Mouse (Mus musculus) heart, adult 11 months (tissue): Measurements from ENCODE around the gene Cyyr1.

ENCODE experiments used
- DNase-seq: peaks from one replicate; pipeline ENCODE4 v3.0.0; 2022

The Cyyr1 gene

GRCm38 (mm10) chr16:85455043-85455442 lies 98.2 kb downstream of the Cyyr1 start:
- DNase-seq, result peak; percentile 13

GRCm38 (mm10) chr16:85446306-85446705 lies 106.9 kb downstream of the Cyyr1 start:
- peak; percentile 36 for DNase-seq

DNA sequence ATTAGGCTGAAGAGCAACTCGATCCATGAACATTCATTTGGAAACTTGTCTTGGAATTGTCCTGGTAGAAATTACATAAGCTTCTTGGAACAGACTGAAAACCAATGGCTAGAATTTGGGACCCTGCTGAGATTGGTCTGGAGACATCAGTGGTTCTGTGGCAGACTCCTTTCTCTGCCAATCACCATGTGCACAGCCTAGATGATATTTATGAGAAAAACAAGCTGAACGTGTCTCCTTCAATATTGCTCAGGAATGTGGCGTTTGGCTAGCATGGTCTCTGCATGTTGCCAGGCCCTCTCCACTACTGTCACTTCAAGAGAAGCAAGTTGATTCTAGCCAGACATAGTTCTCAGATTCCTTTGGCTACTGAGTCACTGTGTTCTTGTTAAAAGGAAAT lies 107.4 kb downstream of the Cyyr1 start:
- DNase-seq, result peak; percentile 87

DNA sequence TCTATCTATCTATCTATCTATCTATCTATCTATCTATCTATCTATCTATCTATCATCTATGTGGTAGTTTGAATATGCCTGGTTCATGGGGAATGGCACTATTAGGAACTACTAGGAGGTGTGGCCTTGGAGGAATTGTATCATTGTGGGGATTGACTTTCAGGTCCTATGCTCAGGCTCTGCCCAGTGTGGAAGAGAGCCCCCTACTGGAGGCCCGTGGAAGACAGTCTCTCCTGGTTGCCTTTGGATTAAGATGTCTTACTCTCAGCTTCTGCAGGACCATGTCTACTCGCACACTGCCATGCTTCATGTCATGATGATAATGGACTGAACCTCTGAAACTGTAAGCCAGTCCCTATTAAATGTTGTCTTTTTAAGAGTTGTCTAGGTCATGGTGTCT lies 117.8 kb downstream of the Cyyr1 start:
- DNase-seq, result peak; percentile 82

- DNase-seq, result no peak
Measured at GRCm38 (mm10) chr16:85429173-85429572, 124.0 kb downstream of the Cyyr1 start.

DNA sequence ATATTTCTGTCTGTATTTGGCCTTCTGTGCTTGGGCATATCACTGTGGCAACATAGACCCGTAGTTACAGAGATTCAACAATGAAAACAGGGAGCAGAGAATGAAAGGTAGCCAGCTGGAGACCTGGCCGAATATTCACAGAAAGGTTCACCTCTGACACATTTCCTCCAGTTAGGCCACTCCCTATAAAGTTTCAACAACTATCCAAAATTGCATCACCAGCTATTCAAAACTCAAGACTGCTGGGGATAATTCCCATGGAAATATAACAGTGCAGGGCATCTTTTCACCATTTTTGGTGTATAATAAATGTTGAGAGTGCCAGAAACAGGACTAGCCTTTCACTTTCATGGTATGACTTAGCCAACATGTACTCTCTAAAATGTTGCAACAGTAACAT lies 130.3 kb downstream of the Cyyr1 start:
- no peak for DNase-seq

DNA sequence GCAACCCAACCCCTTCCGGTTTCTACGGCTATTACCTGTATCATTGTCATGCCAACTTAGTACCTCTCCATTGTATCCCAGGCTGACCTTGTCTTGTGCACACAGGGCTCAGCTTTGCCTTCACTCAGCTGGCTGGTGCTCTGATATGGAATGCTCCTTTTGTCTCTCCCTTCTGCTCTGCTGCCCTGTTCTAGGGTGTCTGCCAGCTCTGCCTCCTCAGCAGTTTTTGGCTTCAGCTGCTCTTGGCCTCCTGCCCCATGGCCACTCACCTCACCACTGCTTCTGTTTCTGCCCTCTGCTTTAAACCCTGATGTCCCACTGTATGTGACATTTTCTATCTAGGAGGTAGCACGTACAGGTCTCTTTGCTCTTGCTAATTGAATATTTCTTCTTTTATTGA lies 137.8 kb downstream of the Cyyr1 start:
- peak; percentile 96 for DNase-seq

GRCm38 (mm10) chr16:85393430-85393948 lies 159.7 kb downstream of the Cyyr1 start:
- DNase-seq, result peak; percentile 96

GRCm38 (mm10) chr16:85386801-85387200 lies 166.4 kb downstream of the Cyyr1 start:
- no peak for DNase-seq
